Mouse (Mus musculus) right cerebral cortex, postnatal 14 days (tissue): ENCODE data around the gene 4930402H24Rik.

ENCODE experiments used
- DNase-seq: peaks from one replicate; pipeline ENCODE4 v3.0.0; 2022

4930402H24Rik gene

DNA sequence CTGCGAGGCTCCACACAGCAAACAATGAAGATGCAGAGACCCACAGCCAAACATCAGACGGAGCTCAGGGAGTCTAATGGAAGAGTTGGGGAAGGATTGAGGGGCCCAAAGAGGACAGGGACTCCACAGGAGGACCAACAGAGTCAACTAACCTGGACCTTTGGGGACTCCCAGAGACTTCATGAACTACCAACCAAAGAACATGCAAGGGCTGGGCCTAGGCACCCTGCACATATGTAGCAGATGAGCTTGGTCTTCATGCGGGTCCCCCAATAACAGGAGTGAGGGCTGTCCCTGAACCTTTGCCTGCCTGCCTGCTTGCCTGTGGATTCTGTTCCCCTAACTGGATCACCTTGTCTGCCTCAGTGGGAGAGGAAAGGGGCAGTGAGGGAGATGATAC is 101.1 kb downstream of the 4930402H24Rik start:
- no peak for DNase-seq

DNA sequence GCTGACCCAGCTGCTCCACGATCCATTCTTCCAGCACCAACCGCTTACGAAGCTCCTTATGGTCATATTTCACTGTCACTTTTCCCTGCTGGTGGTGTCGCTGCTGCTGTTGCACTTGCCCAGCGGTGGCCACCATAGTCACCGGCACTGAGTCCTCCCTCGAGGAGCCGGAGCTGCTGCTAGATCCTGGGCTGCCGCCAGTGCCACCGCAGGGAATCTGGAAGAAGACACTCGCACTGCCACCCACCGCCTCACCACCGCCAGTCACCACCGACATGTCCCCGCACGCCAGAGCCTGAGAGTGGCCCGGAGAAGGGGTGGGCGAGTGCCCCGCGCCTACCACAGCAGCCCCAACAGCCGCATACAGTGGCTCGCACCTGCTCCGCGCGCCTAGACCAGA is 102.5 kb downstream of the 4930402H24Rik start:
- peak; percentile 21 for DNase-seq

DNA sequence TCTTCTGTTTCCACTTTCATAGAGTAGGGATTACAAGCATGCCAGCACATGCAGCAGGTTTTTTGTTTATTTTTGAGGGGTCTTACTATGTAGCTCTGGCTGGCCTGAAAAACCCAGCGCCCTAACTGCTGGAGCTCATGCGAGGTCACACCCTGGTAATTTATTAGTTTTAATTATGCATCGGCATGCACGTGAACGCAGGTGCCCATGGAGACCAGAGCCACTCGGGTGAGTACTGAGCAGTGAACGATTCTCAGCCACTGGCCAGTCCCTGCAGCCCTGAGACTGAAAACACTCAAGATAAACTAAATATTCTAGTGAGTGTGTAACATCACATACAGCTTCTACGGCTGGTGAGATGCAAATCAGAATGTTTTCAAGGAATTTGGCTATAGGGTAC is 110.5 kb downstream of the 4930402H24Rik start:
- no peak for DNase-seq

DNA sequence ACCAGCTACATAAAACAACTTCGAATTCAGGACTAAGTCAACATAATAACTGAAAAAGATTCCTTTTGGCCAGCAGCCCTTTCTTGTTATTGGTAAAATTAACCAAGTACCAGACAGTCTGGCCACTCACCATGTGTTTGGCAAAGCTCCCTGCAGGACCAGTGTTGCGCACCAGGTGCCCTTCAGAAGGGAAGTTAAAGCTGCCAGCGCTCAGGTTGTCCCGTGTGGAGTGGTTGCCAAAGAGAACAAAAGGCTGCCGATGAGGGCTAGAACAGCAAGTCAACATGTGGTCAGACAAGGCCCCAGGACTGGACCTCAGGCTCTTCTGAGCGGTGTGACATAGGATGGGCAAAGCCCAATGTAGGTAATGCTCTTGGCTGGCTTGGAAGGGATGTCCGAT is 114.5 kb downstream of the 4930402H24Rik start:
- no peak for DNase-seq

DNA sequence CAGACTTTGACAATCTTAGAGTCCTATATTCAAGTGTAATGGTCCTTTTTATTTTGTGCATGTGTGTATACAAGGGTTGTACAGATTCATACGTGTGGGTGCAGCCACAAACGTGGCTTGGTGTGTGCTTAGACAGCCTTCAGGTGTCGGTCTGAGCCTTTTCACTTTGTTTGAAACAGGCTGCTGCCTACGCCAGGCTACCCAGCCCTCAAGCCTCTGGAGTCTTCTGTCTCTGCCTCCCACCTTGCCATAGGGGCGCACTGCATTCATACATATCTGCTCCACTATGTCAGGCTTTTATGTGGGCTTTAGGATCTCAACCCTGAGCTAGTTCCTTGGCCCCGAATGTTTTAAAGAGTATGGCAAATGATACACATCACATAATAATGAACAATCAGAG is 116.6 kb downstream of the 4930402H24Rik start:
- no peak for DNase-seq

DNA sequence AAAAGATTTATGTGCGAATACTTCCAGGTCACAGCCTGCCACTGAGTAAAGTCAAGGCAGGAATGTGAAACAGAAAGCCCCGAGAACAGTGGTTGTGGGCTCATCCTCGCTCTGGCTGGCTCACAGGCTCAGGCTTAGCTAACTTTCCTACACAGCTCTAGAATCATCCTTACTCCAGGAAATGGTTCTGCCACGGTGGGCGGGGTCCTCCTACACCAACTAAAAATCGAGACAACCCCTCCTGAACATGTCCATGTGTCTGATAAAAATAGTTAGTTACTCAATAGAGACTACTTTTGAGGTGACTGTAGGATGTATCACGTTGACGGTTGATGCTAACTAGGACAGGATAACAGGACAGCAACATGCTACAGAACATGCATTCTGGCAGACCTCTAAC is 117.2 kb downstream of the 4930402H24Rik start:
- no peak for DNase-seq

DNA sequence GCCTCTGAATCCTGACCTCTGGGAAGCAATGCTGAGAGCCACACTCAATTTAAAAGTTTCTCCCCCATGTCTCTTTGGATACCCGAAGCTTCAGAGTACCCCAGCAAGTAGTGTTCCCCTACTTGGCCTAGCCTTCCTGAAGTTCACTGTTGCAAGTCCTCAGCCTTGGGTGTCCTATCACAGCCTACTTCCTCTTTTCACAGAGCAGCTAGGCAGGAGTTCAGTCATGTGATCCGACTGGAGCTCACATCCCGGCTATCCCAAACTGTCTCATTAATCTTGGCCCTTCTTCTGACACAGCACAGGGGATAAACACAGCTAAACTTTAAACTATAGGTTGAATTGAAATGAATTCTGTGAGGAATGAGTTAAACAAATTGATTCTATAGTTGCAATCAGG is 121.3 kb downstream of the 4930402H24Rik start:
- no peak for DNase-seq

DNA sequence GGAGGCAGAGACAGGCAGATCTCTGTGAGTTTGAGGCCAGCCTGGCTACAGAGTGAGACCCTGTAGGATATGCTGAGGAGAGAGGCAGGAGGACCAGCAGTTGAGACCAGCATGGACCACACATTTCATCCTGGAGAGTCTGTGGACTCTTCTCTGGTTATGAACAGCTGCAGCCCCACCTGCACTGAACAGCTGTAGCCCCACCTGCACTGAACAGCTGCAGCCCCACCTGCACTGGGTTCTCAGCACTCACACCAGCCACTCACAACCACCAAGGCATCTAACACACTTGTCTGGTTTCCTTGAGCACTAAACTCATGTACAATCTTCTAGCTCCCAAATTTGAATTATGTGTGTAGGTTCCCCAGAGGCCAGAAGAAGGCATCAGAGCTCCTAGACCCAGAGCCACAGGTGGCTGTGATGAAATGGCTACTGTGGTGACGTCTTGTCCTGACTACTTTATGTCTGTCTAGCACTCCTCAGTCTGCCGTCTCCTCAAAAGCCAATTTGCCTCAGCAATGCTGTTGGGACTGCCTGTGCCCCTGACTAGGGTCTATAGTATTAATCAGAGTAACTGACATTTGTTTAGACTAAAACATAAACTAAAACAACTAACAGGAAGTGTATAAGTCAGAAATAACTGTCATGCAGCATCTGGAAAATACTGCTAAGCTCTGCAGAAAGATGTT is 125.4 kb downstream of the 4930402H24Rik start:
- DNase-seq: no peak

DNA sequence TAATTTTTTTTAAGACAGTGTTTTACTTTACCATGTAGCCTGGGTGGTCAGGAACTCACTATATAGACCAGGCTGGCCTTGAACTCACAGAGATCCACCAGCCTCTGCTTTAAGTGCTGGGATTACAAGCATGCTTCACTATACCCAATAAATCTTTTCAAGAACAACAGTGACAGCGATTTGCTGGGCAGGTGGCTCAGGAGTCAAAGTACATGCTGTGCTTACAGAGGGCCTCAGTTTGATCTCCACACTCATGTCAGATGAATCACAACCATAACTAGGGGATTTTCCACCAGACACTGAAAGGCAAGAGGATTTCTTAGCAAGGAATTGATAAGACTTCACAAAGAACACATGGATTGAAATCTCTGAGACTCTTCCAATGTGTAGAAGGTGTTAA is 126.3 kb downstream of the 4930402H24Rik start:
- DNase-seq: no peak

DNA sequence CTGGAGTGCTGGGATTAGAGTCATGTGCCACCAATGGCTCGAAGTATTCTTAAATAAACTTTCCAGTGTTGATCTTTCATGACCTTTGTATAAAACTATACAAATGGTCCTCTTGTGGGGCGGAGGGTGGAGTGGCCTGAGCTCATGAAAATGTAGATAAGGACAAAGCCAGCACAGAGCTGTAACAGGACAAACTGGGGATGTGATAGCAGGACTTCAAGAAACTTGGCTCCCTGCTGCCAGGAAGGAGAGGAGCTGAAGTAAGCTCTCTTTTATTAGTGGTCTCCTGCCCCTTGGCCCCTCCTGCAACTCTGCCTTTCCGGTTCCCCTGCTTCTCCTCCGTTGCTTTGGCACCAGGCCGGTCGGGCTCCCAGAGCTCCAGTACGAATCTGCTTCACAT is 129.6 kb downstream of the 4930402H24Rik start:
- DNase-seq: no peak

DNA sequence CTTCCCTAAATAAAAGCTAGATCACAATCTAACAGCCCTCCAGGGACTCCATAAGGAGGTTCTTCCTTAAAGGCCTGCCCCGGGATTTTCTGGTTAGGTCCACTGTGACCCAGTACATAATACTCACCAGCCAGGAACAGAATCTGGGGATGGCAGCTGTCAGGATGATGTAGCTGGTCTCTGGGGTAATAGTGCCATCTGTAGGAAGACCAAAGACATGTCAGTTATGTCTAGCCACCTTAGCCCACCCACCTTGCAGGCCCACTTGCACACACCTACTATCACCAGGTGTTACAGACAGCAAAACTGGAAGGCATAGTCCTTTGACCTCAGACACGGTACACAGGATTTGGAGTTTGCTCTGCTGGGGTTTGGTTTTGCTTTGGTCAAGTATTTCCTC is 138.7 kb downstream of the 4930402H24Rik start:
- no peak for DNase-seq

DNA sequence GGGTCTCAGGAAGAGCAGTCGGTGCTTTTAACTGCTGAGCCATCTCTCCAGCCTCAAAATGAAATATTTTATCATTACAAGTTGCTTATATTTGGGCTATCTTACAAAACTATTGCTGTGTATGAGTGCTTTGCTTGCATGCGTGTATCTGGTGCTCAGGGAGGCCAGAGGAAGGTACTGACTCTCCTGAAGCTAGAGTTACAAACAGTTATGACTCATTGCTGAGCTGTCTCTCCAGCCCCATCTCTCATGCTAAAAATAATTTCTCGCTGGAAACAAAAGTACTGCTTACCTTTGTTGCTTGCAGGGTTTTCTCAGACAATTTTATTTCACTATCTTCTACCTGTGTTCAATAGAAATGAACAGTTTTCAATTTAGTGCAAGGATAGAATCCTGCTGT is 140.8 kb downstream of the 4930402H24Rik start:
- DNase-seq: no peak

DNA sequence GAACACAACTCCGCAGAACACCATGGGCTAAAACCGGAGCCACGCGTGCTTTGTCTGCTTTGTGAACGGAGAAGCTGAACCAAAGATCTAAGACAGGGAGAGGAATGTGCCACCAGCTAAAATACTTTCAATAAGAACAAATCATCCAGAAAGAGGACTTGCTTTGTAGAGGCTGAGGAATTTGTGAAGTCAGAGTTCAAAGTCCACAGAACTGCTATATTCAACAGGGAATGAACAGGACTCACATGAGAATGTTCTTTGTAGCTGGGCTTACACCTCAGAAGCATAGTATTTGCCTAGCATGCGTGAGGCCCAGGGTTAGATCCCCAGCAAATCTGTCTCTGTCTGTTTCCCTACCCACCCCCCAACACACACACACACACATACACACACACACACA is 145.3 kb downstream of the 4930402H24Rik start:
- no peak for DNase-seq

DNA sequence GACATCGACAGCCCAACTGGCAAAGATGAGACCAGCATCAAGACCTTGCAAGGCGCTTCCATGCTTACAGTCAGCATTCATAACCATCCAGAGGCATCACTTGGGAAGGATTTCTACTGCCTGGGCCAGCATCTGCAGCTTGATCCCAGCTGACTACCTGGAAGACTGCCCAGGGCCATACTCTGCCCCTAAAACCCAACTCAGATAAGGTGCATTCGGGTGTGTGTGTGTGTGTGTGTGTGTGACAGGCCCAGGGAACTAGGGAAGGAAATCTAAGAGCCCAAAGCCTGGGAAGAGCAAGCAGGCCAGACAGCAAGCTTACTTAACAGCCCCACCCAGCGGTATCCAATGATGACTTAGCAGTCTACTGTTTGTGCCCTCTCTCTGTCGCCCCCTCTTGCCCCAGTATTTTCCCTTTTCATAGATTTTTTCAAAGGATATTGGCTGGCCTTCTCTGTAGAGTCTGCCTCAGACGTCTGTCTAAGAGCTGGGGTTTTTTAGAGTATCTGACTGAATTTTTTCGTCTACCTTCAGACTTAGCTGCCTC is 151.1 kb downstream of the 4930402H24Rik start:
- DNase-seq: no peak

DNA sequence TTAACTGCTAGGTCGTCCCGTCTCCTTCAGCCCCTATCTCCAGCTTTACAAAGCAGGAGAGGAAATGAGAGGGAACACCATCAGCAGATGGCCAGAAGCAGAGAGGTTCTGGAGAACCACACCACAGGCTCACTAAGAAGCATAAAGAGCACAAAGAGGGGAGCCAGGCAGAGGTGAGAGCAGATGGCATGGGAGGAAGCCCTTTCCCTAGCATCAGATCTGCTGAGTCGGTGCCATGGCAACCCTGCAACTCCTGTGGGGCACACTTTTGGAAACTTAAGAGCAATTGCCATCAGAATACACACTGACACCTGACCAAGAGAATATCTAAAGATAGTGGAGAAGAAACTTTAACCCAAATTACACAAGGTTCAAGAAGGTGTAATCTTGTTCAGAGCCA is 151.6 kb downstream of the 4930402H24Rik start:
- no peak for DNase-seq

DNA sequence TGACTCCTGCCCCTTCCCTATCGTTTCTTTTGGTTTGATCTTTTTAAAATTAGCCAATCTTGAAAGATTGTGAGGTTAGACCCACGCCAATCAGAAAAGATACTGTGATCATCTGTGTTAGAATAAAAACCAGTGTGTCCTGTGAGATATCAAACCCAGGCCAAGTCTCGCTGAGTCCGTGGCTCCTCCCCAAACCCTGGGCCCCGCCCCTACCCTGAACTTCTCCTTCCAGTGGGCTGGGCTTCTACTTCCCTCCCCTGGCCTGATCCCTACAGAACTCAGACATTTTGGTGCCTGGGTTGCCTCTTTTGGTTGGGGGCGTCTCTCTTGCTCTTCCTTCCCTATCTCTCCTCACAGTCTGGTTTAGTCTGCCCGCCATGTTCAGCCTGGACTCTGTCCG is 155.8 kb downstream of the 4930402H24Rik start:
- no peak for DNase-seq

DNA sequence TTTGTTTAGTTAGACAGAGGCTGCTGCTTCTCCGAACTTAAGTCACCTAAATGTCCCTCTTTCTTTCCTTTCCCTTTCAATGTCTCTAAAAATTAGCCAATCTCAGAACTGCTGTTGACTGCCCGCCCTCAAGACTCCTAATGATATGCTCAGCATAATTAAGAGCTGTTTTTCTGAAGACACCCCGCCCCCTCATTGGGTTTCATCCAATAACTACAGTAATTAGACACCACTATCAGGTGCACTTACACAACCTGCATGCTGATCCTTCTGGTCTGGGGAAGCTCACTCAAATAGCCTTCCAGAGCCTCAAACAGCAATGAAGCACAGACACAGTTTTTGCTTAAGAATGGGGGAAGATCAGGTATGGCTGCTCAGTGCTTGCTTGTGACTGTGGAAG is 156.5 kb downstream of the 4930402H24Rik start:
- DNase-seq: no peak

DNA sequence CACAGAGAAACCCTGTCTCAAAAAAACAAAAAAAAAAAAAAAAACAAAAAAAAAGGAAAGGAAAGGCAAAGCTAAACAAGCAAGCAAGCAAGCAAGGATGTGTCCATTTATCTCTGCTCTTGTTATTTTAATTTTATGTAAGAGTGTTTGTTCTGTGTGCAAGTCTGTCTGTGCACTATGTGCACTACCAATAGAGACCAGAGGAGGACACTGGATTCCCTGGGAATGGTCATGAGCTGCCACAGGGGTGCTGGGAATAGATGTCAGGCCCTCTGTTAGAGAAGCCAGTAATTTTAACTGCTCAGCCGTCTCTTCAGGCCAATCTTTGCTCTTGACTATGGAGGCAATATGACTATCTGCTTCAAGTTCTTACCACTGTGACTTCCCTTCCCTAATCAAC is 162.6 kb downstream of the 4930402H24Rik start:
- no peak for DNase-seq

DNA sequence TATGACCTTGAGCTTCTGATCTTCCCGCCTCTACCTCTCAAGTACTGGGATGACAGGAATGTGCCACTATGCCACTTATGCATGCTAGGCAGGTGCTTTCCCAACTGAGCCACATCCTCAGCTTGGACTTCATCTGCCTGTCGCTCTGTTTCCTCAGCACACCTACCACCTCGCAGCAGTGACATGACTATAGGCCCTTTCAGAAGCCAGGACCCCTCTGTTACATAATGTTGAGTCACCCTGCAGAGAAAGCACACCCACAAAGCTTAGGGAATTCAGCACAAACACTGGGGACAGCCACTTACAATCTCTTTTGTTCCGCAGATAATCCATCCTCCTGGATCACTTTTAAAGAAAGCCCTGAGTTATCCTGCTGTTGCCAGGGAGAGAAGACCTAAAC is 166.1 kb downstream of the 4930402H24Rik start:
- no peak for DNase-seq

DNA sequence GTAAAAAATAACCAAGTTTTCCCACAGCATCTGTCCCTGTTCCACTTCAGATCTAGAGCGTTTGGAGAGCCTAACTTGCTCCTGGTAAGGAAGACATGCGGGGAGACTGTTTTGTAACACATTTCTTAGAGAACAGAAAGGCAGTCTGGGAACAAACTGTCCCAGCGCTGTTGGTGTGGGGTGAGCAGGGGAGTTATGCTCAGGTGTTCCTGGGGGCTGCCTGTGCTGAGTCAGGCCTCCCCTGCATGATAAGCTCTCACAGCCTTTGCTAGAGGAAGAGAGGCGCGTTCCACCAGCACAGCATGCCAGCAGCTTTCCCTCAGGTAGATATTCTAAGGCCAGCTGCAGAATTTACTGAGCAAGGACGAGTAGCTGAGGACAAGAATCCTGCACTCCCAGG is 168.2 kb downstream of the 4930402H24Rik start:
- DNase-seq: no peak

DNA sequence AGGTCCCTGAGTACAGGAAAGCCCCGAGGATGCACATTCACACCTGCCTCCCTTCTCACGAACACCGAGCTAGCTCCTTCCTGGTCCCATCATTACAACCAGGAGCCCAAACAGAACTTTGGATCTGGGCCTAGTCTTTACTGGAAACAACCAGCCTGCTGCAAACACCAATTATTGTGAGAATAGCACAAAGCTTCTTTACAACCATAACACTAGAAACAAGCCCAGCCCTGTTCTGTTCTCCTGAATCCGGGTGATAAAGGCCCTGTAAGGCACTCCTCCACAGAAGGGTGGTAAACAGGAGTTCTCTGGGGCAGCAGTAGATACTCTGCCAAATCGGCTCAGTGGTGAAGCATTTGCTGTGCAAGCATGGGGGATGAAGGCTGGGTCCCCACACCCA is 170.9 kb downstream of the 4930402H24Rik start:
- no peak for DNase-seq

DNA sequence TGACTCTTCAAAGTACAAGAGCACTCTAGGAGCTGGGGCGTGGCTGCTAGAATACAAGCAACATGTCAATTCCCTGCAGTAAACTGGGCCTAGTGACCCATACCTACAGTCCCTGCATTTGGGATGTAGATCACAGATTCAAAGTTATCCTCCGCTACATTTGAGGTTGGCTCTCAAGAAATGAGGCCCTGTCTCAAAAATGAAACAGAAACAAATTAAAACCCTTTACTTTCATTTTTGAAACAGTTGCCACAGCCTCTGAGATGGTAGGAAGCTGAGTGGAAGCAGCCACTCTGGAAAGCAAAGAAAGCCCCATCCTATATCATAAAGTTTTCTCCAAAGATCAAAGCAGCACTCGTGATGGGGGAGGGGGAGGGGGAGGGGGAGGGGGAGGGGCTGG is 172.8 kb downstream of the 4930402H24Rik start:
- DNase-seq: no peak

DNA sequence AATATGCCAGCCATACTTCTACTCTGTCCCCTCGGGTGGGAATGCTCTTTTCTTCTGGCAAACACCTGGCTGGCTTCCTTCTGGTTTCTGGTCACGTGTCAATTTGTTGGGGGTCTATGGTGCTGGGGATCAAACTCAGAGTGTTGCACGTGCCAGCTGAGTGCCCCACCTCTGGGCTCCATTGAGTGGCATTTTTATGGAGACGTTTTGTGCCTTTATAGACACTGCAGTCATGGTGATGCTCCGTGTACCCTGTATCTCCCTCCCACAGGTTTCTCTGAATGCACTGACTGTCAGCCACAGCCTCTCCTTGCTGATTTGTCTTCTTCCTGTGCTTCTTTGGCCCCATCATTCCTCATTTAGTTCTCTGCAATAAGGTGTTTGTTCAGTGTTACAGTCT is 174.4 kb downstream of the 4930402H24Rik start:
- no peak for DNase-seq

DNA sequence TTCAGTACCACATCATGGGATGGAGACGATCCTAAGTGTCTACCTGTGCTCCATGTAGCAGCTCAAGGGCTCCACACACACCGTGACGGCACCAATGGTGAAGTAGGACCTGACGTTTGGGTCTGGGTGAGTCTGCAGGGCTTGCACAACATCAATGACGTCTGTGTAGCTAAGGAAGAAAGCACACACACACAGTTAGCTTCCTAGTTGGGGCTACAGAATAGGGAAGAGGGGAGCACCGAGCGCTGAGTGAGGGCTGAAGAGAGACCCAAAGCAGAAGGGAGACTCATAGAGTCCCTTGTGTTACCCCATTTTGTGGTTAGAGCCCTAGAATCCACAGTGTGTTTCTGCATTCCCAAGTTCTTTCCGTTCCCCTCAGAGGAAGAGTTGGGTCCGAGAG is 175.5 kb downstream of the 4930402H24Rik start:
- DNase-seq: no peak

DNA sequence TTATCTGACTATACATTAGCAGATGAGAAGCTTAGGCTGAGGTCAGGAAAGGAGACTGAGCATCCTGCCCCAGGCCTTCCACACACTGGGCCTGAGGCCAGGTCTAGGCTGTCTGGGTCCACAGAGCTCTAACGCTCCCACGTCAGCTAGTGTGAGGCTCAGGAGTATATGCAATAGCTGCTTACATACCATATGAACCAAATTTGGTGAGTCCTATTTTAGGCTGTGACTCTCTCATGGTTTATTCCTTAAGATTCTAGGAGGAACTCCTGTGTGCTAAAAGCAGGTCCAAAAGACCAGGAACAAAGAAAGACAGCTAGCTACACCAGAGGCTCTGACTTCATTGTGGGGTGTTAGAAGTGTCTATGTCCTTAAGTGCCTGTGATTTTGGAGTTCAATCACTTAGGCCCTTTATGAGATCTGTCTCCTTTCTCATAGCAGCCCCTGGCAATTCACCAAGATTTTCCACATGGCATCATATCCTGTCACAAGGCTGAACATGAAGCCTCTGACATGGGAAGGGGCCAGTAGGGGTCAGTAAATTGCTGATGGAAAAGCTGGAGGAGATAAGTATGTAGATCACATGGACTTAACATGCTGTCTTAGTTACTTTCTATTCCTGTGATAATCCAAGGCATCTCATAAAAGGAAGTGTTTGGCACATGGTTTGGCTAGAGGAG is 177.2 kb downstream of the 4930402H24Rik start:
- no peak for DNase-seq
